Mouse (Mus musculus): ENCODE measurements at regions not wholly inside any gene's neighbourhood (a gene's known extent, or its start where the extent isn't known, plus 50 kb on each side); places are given as distances from the start of the nearest gene placed in this dataset.

- no peak for DNase-seq (ENCODE audit: extremely low read depth)
- no peak overlapping the region for H3K4me3 ChIP-seq (replicated peaks in 1 of 3; ENCODE audit: low read depth in 2 of 3, low read length in 2 of 3, poor library complexity in 1 of 3)
- no peaks in the 10 kb centered on the region for H3K79me2 ChIP-seq (replicated peaks; ENCODE audit: control insufficient read depth, extremely low read depth, insufficient read depth, poor library complexity, severe bottlenecking)
- no peak for TF ChIP-seq MXI1 (IDR thresholded peaks at IDR 0.05; ENCODE audit: low read depth, low read length)
- TF ChIP-seq USF2 (conservative IDR thresholded peaks at IDR 0.05; ENCODE audit: low read depth, low read length) = no peak
- no peak for TF ChIP-seq ETS1 (conservative IDR thresholded peaks at IDR 0.05; ENCODE audit: low read depth, low read length)
- TF ChIP-seq EP300 (IDR thresholded peaks at IDR 0.05; ENCODE audit: low read length) = no peak
- no peaks in the 10 kb centered on the region for H3K36me3 ChIP-seq (replicated peaks in 1 of 2; ENCODE audit: control insufficient read depth in 1 of 2, insufficient read depth in 1 of 2, low read length in 1 of 2)
- dilution Hi-C loops (cut with MboI; ENCODE audit: extremely low pct_ligation_motif_present, extremely low pct_unique_long_range_greater_than_20kb, low sequenced_read_pairs) = no loop called here
- H3K9me3 ChIP-seq (replicated peaks; ENCODE audit: low read length) = peaks cover 53% of the 10 kb centered on the region
- no peak overlapping the region for H3K4me2 ChIP-seq (ENCODE audit: insufficient read depth, low read depth, poor library complexity, severe bottlenecking)
- H3K27ac ChIP-seq (ENCODE audit: insufficient read depth, low read depth) = no peak overlapping the region
- no peak overlapping the region for H3K9ac ChIP-seq (ENCODE audit: insufficient read depth, low read depth)
- in situ Hi-C loops (cut with MboI; ENCODE audit: low pct_ligation_motif_present, low pct_unique_long_range_greater_than_20kb, low sequenced_read_pairs) = no loop called here
- H3K27me3 ChIP-seq (replicated peaks) = no peaks in the 10 kb centered on the region
- H3K4me1 ChIP-seq (ENCODE audit: control insufficient read depth in 1 of 2, insufficient read depth in 2 of 2) = no peaks in the 10 kb centered on the region
These were observed 576.1 kb downstream of the Tmem182 start for GRCm38 (mm10) chr1:41381487-41381886.

DNA sequence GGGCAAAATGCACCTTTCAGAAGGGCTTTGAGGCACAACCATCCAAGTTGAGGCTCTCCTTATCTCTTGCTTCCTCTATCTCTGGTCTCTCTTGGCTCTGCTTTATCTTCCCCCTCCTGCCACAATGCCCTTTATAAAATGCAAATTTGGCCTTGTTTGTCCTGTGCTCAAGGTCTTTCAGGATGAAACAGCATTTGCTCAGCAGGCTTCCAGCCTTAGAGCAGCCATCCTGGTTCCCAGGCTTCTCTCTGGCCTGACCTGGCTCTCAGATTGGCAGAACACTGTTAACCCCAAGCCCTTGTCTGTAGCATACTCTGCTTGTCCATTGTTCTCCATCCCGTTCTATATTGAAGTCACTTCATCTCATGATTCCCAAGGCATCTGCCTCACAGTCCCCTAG, 579.3 kb downstream of the Tmem182 start:
- Histone ChIP-seq H3K27me3 (replicated peaks) (no peaks in the 10 kb centered on the region), H3K9me3 (replicated peaks; ENCODE audit: low read length) (peaks cover 57% of the 10 kb centered on the region), H3K79me2 (replicated peaks; ENCODE audit: control insufficient read depth, extremely low read depth, insufficient read depth, poor library complexity, severe bottlenecking) (no peaks in the 10 kb centered on the region), H3K9ac (ENCODE audit: insufficient read depth, low read depth) (no peak overlapping the region), H3K27ac (ENCODE audit: insufficient read depth, low read depth) (no peak overlapping the region), H3K4me2 (ENCODE audit: insufficient read depth, low read depth, poor library complexity, severe bottlenecking) (no peak overlapping the region), H3K36me3 (replicated peaks in 1 of 2; ENCODE audit: control insufficient read depth in 1 of 2, insufficient read depth in 1 of 2, low read length in 1 of 2) (no peaks in the 10 kb centered on the region), H3K4me3 (replicated peaks in 1 of 3; ENCODE audit: low read depth in 2 of 3, low read length in 2 of 3, poor library complexity in 1 of 3) (no peak overlapping the region), H3K4me1 (ENCODE audit: control insufficient read depth in 1 of 2, insufficient read depth in 2 of 2) (no peaks in the 10 kb centered on the region)
- no peak for DNase-seq (ENCODE audit: extremely low read depth)
- in situ Hi-C loops (cut with MboI; ENCODE audit: low pct_ligation_motif_present, low pct_unique_long_range_greater_than_20kb, low sequenced_read_pairs) = no loop called here
- dilution Hi-C loops (cut with MboI; ENCODE audit: extremely low pct_ligation_motif_present, extremely low pct_unique_long_range_greater_than_20kb, low sequenced_read_pairs) = no loop called here
- TF ChIP-seq ZKSCAN1 (IDR thresholded peaks at IDR 0.05; ENCODE audit: borderline replicate concordance, low read depth, low read length) (no peak), ZNF384 (IDR thresholded peaks at IDR 0.05; ENCODE audit: low read depth, low read length) (no peak), NELFE (IDR thresholded peaks at IDR 0.05; ENCODE audit: low read depth, low read length) (no peak), CHD2 (IDR thresholded peaks at IDR 0.05; ENCODE audit: low read length) (no peak), RCOR1 (conservative IDR thresholded peaks at IDR 0.05; ENCODE audit: low read depth, low read length) (no peak)

DNA sequence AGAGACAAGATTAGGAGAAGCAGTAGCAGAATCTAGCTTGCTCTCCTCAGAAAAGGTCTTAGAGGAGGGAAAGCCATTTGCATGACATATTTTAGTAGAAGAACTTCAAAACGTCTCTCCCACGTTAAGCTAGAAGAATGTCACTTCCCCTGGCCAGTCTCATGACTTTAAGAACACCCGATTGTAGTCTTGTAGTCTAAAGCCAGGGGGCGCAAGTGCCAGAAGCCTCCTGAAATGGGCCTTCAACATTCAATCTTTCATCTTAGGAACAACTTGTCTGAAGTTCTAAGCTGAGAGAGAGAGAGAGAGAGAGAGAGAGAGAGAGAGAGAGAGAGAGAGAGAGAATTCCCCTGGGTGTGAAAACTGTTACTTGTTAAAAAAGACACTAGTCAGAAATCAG, 581.0 kb downstream of the Tmem182 start:
- Histone ChIP-seq H3K9ac (ENCODE audit: insufficient read depth, low read depth) (no peak overlapping the region), H3K27ac (ENCODE audit: insufficient read depth, low read depth) (no peak overlapping the region), H3K79me2 (replicated peaks; ENCODE audit: control insufficient read depth, extremely low read depth, insufficient read depth, poor library complexity, severe bottlenecking) (no peaks in the 10 kb centered on the region), H3K4me1 (ENCODE audit: control insufficient read depth in 1 of 2, insufficient read depth in 2 of 2) (no peaks in the 10 kb centered on the region), H3K4me2 (ENCODE audit: insufficient read depth, low read depth, poor library complexity, severe bottlenecking) (no peak overlapping the region), H3K4me3 (replicated peaks in 1 of 3; ENCODE audit: low read depth in 2 of 3, low read length in 2 of 3, poor library complexity in 1 of 3) (no peak overlapping the region), H3K36me3 (replicated peaks in 1 of 2; ENCODE audit: control insufficient read depth in 1 of 2, insufficient read depth in 1 of 2, low read length in 1 of 2) (no peaks in the 10 kb centered on the region), H3K27me3 (replicated peaks) (no peaks in the 10 kb centered on the region), H3K9me3 (replicated peaks; ENCODE audit: low read length) (peaks cover 57% of the 10 kb centered on the region)
- in situ Hi-C loops (cut with MboI; ENCODE audit: low pct_ligation_motif_present, low pct_unique_long_range_greater_than_20kb, low sequenced_read_pairs) = no loop called here
- DNase-seq (ENCODE audit: extremely low read depth) = no peak
- dilution Hi-C loops (cut with MboI; ENCODE audit: extremely low pct_ligation_motif_present, extremely low pct_unique_long_range_greater_than_20kb, low sequenced_read_pairs) = no loop called here
- TF ChIP-seq POLR2A (IDR thresholded peaks at IDR 0.05; ENCODE audit: low read depth, low read length) (no peak), NRF1 (IDR thresholded peaks at IDR 0.05; ENCODE audit: low read depth, low read length) (no peak), ETS1 (conservative IDR thresholded peaks at IDR 0.05; ENCODE audit: low read depth, low read length) (no peak), USF2 (conservative IDR thresholded peaks at IDR 0.05; ENCODE audit: low read depth, low read length) (no peak), CHD1 (IDR thresholded peaks at IDR 0.05; ENCODE audit: low read depth, low read length) (no peak), USF1 (IDR thresholded peaks at IDR 0.05; ENCODE audit: low read depth, low read length) (no peak), MEF2A (IDR thresholded peaks at IDR 0.05; ENCODE audit: borderline replicate concordance, low read depth, low read length) (no peak), ZMIZ1 (IDR thresholded peaks at IDR 0.05; ENCODE audit: low read depth, low read length) (no peak), JUN (IDR thresholded peaks at IDR 0.05; ENCODE audit: insufficient read depth, low read depth, low read length) (no peak), ZC3H11A (IDR thresholded peaks at IDR 0.05; ENCODE audit: low read depth, low read length) (no peak), MYC (IDR thresholded peaks at IDR 0.05; ENCODE audit: low read depth, low read length) (no peak), RCOR1 (conservative IDR thresholded peaks at IDR 0.05; ENCODE audit: low read depth, low read length) (no peak), POLR2AphosphoS2 (IDR thresholded peaks at IDR 0.05; ENCODE audit: low read depth, low read length) (no peak), BHLHE40 (IDR thresholded peaks at IDR 0.05; ENCODE audit: low read depth, low read length) (no peak), E2F4 (IDR thresholded peaks at IDR 0.05; ENCODE audit: insufficient replicate concordance, low read depth, low read length) (no peak), MAFK (IDR thresholded peaks at IDR 0.05; ENCODE audit: insufficient replicate concordance, low read length) (no peak), ZNF384 (IDR thresholded peaks at IDR 0.05; ENCODE audit: low read depth, low read length) (no peak)
